Mouse (Mus musculus) right cerebral cortex, postnatal 10 days (tissue): ENCODE measurements around the gene R3hdm1.
"Not testable (repeated sequence)": the region's sequence is repeated elsewhere in the genome, so short reads cannot be mapped to it uniquely, and the experiment has no call there.

Source experiments
- DNase-seq, 2 experiments: peaks; one replicate each; pipeline ENCODE4 v3.0.0; 2021; ENCODE audit warnings: low spot score in 2 of 2

The R3hdm1 gene

DNA sequence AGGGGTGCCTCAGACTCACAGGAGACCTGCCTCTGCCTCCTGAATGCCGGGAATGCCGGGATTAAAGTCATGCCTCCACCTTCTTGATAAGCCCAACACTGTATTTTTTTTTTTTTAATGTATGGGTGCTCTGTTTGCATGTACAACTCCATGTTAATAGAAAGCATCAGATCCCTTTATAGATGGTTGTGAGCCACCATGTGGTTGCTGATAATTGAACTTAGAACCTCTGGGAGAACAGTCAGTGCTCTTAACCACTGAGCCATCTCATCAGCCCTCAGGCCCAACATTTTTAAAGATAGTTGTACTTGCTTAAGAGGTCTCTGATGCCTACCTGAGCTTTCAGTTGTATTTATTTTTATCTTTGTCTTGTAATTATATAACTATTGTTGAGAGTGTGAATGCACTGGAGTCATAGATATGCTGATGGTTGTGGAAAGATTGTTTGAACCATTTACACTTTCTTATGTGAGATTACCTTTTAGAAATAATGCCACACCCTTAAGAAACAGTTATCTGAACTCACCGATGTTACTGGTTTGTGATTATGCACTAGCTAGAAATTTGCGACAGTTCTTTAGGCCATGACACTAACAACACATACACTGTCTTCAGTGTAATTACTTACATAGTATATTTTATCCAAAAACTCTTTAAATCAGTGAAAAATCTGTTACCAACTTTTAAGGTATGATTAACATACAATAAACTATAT is 18.0 kb downstream of the R3hdm1 start:
- no peak for DNase-seq

DNA sequence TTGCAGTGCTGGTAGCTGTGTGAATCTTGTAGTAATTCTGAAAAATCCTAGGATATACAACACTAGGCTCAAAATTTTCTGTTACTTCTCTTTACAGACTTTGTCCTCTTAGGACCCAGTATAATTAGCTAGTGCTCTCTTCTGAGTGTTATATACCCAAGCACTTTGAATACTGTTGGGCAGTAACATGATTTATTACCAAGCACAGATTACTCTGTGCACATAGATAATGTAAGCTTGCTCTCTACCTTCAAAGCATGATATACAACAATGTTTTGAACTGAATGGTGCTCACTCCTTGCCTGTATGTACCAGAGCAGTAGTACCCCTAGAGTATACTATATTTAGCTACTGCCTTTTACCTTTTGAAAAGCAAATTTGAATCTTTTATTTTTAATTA is 33.1 kb downstream of the R3hdm1 start:
- DNase-seq, result not testable (repeated sequence)

DNA sequence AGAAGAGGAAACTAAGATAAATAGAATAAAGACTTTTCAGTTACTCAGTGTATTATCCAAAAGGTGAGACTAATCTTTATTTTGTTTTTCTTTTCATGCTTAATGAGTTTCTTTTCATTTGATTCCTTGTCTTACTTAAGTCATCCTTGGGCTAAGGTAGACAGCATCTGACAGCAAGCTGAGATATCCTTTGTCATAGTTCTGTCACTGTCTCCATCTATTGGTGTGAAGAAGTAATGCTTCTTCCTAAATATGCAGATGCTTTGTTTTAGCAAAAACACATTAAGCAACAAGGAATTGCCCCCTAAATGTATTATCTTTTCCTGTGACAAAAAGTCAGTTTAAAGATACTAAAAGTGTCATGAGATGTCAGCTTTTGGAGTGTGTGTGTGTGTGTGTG is 37.9 kb downstream of the R3hdm1 start:
- no peak for DNase-seq

DNA sequence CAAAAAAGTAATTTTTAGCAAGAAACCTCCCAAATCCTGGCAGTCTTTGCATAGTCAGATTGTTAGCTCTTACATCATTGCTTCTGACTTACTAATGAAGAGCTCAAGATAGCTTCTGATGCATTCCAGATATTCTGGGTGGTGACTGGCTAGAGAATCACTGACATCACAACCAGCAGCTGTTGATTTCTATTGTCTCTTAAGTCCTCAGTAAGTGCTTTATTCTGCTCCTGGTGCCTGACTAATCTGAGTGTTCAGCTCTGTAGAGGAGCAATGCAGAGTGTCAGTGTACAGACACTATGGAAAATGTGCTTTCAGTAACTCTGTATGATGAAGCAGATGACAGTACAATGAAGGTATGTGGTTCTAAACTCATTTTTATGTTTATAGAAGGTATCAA is 38.6 kb downstream of the R3hdm1 start:
- peak in 1 of 2 experiments; percentile 37 for DNase-seq

DNA sequence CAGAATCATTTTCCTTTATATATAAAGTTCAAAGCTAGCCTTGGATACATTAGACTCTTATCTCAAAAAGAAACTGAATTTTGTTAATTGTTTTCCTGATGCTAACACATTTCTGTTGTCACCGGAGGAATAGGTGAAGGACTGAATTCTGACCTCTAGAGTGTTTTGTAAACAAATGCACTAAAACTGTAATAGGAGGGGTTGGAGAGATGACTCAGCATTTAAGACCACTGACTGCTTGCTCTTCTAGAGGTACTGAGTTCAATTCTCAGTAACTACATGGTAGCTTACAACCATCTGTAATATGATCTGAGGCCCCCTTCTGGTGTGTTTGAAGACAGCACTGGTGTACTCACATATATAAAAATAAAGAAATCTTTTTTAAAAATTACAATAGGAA is 63.9 kb downstream of the R3hdm1 start:
- no peak for DNase-seq

DNA sequence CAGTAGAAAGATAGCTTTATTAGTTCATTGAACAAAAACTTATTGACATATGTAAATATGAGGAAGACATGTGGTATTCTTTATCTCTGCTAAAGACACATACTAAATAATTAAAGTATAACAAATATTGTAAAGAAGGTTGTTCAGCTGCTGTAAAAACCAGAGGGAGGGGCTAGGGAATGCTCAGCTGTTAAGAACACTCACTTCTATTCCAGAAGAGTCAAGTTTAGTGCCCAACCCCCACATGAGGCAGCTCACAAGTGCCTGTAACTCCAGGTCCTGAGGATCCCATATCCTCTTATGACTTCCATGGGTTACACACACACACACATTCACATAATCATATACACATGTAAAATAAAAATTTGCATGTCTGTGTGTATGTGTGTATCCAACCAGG is 67.0 kb downstream of the R3hdm1 start:
- no peak for DNase-seq

DNA sequence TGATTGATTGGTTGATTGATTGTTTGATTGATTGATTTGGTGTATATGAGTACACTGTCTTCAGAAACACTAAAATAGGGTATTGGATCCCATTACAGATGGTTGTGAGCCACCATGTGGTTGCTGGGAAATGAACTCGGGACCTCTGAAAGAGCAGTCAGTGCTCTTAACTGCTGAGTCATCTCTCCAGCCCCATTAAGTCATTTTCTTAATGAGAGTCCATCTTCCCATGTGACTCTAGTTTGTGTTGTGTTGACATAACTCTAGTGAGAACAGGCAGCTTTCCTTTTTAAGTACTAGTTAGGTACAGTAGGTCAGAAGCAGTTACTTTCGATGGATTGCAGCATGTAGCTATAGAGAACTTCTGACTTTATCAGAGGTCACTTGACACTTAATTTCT is 88.3 kb downstream of the R3hdm1 start:
- no peak for DNase-seq

DNA sequence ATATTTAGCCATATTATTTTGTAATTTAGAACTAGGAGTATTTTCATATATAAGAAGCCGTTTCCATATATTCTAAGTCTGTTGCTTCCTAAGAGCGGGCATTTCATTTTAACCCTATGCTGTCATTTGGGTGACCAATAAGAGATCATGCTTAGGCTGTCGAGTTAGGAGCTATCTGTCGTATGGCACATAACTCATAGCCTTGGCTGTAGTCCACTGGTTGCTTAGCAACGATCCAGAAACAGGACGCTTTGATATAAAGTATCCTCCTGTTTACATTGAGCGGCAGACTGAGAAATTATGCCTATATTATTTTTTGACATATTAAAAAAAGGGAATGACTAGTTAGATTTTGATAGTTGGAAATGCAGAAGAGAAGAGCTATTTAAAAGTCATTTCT is 89.3 kb downstream of the R3hdm1 start:
- no peak for DNase-seq

DNA sequence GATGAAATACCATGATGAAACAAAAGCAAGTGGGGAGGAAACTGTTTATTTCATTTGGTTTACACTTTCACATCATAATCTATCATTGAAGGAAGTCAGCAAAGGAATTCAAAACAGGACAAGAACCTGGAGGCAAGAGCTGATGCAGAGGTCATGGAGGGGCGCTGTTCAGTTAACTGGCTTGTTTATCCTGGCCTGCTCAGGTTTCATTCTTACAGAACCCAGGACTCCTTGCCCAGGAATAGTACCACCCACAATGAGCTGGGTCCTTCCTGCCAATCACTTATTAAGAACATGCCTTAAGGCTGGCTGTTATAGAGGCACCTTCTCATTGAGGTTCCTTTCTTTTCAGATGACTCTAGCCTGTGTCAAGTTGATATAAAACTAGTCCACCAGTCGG is 90.9 kb downstream of the R3hdm1 start:
- DNase-seq, result no peak

DNA sequence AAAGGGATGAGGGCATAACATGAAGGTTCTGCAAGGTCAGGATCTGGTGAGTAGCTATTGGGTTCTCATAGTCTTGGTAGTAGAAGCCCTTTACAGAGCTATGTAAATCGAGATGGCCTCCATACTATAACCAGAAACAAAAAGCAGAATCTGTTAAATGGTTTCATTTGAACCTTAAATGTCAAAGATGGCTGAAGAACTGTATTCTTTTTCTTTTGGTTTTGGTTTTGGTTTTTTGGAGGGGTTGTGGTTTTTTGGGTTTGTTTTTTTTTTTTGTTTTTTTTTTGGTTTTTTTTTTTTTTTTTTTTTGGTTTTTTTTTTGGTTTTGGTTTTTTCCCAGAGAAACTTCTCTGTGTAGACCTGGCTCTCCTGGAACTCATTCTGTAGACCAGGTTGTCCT is 94.3 kb downstream of the R3hdm1 start:
- no peak for DNase-seq

DNA sequence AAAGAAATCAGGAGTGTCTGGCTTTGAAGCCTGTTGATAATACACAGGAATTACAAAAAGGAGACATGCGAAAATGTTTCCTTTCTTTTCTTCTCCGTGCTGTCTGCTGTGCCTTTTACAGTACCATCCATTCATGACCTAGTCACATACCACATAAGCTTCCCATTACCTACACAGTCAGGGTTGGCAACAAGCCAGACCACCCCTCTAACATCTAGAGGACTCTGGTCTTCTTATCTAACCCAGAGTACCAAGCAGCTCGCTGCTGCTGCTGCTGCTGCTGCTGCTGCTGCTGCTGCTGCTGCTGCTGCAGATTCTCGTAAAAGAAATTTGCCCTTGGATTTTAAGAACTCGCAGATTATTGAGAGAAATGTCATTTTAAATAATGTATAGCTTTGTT is 110.2 kb downstream of the R3hdm1 start:
- no peak for DNase-seq

DNA sequence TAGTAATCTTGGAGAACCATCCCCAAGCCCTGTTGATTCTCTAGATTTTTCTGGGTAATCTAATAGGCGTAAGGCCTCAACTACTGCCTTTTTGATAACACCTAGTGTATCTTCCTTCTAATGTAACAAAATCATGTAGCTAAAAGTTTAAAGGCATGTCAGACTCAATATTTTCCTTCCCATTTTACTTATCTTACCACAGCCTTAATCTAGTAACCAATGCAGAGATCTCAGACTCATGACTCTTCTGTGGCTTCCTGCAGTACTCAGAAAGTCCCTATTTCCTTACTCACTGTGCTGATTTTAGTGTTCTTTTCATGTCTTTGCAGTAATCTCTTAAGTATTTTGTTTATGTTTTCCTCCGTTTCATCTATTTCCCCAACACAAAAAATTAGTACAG is 118.8 kb downstream of the R3hdm1 start:
- DNase-seq, result no peak

DNA sequence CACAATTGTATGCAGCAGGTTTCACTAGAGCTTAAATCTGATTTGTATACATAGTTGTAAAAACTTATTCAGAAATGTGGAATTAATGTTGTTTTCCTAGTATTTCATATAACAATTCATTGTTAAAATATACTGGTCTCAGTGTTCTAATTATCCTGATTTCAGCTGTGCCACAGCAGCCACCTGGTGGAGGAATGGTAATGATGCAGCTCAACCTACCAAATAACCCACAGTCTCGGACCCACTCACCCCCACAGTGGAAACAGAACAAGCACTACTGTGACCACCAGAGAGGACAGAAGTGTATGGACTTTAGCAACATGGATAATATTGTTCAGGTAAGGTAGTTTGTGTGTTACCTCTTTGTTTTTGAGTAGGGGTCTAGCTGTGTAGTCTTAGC is 120.2 kb downstream of the R3hdm1 start:
- no peak for DNase-seq

DNA sequence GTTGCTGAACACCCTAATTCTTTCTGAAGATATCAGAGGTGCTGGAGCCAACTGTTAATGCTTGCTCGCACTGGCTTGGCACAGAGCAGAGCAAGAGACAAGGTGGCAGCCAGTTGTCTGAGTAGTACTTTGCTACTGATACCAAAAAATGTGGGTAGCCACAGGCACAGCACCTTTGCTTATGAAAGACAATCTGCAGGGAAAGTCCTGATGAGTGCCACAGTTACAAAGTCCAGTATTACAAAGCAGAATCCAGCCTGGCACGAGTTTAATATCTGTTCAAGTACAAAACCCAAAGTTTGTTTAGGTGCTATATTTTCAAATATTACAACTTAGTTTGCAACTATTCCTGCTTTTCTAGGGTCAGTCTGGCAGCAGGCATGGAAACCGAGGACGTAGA is 132.1 kb downstream of the R3hdm1 start:
- DNase-seq, result no peak

DNA sequence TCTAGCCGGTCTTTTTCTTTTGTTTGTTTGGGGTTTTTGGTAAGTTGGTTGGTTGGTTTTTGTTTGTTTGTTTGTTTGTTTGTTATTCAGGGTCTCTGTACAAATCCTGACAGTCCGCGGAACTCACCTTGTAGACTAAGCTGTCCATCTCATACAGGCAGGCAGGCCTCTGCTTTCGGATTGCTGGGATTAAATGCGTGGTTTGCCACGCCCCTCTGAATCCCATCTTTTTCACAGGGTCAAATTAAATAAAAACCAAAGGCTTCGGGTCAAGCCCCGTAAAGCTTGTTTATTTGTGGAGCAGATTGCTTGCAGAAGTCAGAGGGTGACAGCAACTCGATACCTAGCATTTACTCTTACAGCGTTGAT is 140.5 kb downstream of the R3hdm1 start, which contains the start of gene Ubxn4:
Ubxn4 (plus strand) TSS at position 338 of the 369 bp plus-strand sequence.
- no peak for DNase-seq

DNA sequence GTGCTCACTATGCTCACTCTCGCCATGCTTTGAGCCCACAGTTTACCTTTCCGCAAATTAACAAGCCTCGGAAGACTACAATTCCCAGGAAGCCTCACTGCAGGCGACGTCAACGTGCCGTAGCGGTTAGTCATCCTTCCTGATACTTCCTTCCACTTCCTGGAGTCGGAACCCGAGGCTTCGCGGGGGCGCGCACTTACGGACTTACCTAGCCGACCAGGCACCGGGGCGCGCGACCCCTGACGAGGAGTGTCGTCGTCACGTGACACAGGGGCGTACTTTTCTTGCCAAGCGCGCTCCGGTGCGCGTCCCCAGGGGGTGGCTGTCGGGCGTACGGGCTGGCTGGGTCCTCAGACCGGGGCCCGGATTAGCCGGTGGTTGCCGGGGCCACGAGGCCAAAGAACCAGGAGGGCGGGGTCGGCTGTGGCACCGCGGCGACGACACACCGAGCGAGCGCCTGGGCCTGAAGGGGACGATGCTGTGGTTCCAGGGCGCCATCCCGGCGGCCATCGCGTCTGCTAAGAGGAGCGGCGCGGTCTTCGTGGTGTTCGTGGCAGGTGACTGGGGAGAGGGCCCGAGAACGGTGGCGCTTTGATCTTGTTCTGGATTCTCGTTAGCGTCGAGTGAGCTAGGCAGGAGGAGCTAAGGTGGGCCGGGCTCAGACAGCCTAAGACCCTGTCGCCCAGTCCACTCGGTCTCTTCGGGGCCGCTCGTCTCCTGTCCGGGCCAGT is 141.1 kb downstream of the R3hdm1 start:
- peak; percentile 97 to 98 for DNase-seq

DNA sequence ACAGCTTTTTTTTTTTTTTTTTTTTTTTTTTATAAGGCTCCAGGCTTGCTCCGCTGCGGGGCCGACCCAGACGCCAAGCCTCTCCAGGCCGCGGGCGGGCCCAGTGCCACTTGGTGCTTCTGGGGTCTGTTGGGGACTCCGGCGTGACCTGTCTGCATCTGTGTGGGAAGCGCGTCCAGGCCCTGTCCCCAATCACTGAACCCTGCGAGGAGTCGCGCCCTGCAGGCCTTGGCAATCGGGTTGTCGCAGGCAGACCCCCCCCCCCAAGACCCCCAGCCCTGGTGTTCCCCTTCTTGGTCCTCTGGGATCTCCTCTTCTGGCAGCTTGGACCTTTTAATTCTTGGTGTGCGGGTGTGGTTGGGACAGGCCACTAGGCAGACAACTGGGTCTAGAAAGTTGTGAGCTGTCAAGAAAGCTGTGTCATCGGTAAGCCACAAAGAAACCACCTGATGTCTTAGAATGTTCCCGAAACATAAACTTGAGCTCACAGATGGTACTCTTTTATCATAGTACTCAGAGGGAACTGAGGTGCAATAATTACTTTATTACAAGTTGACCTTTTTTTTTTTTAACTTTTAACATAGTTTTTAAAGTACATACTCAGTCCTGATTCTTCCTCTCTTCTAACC is 141.7 kb downstream of the R3hdm1 start:
- peak; percentile 61 for DNase-seq

DNA sequence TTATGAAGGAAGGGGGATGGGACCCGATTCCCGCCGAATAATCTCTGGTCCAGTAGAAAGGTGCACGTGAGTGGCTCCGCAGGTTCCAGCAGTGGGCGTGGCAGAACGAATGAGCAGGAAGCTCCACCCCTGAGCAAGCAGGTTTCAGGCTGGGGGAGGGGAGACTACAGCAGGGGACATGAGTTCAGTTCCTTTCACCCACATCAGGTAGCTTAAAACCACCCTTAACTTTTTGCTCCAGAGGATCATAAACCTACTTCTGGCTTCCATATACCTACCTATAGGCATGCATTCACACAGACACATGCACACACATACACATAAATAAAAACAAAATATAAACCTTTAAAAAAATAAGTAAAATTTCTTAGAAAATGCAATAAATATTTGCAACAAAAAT is 164.0 kb downstream of the R3hdm1 start:
- not testable (repeated sequence) for DNase-seq

DNA sequence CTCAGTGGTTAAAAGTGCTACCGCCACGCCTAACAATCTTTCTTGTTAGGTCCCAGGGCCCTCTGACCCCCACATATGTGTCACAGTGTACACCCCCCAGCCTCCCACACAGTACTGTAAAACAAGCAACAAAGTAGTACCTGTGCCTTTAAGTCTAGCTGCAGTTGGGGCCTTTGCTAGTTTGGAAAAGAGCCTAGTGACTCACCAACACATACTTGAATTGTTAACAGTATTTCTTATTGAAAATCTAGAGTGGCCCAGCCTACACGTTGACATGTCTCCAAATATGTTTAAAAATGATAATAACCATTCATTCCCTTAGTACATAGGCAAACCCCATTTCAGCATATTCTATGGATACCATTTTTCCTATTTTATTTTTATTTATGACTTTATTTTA is 167.6 kb downstream of the R3hdm1 start:
- DNase-seq, result no peak

DNA sequence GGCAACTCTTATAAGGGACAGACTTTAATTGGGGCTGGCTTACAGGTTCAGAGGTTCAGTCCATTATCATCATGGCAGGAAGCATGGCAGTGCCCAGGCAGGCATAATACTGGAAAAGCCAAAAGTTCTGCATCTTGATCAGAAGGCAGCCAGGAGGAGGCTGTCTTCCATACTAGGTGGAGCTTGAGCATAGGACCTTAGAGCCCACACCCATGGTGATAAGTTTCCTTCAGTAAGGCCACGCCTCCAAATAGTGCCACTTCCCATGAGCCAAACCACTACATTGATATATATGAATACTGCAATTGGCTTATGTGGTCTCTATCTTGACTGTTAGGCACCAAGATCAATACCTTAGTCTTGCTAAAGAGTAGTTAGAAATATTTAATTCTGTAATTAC is 172.8 kb downstream of the R3hdm1 start:
- DNase-seq, result no peak

DNA sequence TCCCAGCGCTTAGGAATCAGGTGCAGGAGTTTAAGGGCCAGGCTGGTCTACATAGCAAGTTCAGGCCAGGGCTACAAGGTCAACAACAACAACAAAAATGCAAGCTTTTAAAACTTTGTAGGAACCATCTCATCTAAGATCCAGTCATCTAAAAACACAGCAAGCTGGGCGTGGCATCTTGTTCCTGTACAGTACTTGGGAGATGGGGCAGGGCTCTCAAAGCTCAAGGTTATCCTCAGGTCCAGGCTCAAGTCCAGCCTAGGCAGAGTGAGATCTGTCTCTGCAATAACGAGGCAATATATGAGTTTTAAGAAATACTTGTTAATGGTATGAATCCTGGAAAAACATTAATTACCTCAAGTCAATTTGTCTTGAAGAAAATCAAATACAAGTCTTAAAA is 175.5 kb downstream of the R3hdm1 start:
- DNase-seq, result no peak

DNA sequence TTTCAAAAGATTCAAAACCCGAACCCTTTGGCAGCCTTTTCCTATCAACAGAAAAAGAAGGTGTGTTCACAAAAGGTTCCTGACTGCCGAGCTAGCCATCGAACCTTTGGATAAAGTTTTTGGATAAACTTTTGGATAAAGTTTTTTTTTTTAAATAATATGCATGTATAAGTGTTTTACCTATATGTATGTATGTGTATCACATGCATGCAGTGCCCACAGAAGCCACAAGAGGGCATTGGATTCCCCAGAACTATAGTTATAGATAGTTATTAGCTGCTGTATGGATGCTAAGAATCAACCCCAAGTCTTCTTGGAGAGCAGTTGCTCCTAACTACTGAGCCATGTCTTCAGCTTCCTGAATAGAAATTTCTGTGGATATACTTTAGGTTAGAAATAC is 178.7 kb downstream of the R3hdm1 start:
- DNase-seq, result no peak

DNA sequence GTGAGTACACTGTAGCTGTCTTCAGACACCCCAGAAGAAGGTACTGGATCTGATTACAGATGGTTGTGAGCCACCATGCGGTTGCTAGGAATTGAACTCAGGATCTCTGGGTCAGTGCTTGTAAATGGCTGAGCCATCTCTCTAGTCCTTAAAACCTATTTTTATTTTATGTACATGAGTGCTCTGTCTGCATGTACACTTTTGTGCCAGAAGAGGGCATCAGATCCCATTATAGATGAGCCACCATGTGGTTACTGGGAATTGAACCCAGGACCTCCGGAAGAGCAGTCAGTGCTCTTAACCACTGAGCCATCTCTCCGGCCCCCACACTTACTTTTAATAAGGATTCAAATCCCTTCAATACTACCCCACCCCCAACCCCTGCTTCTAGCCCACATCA is 179.8 kb downstream of the R3hdm1 start:
- DNase-seq, result no peak
